Mouse (Mus musculus) forebrain, embryonic 10.5 days (tissue): ENCODE measurements around the gene Nle1. TPM values are rescaled to one million over a fixed set of nuclear protein-coding genes. Genes with fewer than 3 reads are reported as not detected.

Source experiments
- DNase-seq: peaks from one replicate; pipeline ENCODE4 v3.0.0-alpha.2; 2017; ENCODE audit warnings: low spot score; ENCODE audit errors: extremely low spot score
- H3K27ac ChIP-seq: fragments of 300-500 bp; sonication (generic); 2 replicates; pipeline ENCODE4 v1.5.1; 2016; ENCODE audit warnings: mild to moderate bottlenecking
- H3K27me3 ChIP-seq: fragments of 300-500 bp; sonication (generic); 2 replicates; pipeline ENCODE4 v1.6.1; 2016; ENCODE audit warnings: mild to moderate bottlenecking; ENCODE audit not compliant: poor library complexity, severe bottlenecking
- H3K36me3 ChIP-seq: fragments of 300-500 bp; sonication (generic); replicated peaks from 2 replicates; pipeline ENCODE4 v1.6.1; 2016; ENCODE audit warnings: mild to moderate bottlenecking, moderate library complexity
- H3K4me1 ChIP-seq: fragments of 300-500 bp; sonication (generic); 2 replicates; pipeline ENCODE4 v1.6.1; 2016
- H3K4me3 ChIP-seq: fragments of 300-500 bp; sonication (generic); 2 replicates; pipeline ENCODE4 v1.5.1; 2016; ENCODE audit warnings: mild to moderate bottlenecking, moderate library complexity
- H3K9me3 ChIP-seq: fragments of 300-500 bp; sonication (generic); 2 replicates; pipeline ENCODE4 v1.6.1; 2016; ENCODE audit warnings: mild to moderate bottlenecking, moderate library complexity
- WGBS: fragments of 180-500 bp; shearing (Covaris S2); methylation state at CpG from one replicate; pipeline ENCODE4 v1.1.7; 2016; 5-methylcytosine and 5-hydroxymethylcytosine counted together
- polyA plus RNA-seq: library from polyadenylated mRNA; unstranded; fragments of >200 nt; fragmentation: Nextera tagmentation; extraction: Ambion mirVana; gene quantifications from 2 replicates; pipeline ENCODE4 v1.2.1, GENCODE M21; 2016

Nle1 gene
- 49.8 and 52.1 TPM in 2 replicates for polyA plus RNA-seq

DNA sequence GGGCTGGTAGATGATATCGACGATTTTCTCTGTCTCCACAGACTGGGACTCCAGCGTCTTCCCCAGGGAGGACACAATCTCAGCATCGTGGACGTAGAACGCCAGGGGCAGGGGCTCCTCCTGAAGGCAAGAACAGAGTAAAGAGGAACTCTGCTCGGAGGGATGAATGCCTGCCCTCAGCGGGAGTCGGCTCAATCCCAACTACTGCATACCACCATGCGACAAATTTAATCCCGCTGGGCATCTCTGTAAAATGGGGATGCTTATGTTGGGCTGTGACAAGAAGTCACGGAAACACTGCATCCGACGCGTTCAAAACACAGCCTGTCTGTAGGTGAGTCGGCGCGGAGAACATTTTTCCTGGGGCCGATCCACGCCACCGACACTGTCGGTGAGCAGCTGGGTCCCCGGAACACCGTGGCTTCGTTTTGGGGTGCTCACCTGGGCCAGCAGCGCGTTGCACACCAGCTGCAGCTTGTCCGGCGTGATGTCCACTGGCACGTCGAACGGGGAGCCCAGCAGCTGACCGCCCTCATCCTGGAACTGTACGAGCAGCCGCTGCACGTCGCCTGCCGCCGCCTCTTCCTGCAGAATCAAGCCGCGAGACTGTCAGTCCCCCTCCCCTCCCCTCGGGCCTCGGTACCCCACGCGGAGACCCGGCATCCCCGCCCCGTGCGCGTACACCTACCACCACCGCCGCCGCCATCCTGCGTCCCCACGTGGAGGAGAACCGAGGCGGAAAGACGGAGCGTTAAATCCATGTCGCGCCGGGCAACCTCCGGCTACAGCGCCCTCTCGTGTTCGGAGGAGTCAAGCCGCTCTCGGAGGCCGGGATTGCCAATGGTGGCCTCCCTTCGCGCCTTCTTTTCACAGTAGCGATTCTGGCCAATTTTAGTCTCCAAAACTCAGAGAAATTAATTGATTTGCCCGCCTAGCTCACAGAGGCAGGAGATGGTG lies at the start of gene Nle1:
Gene Nle1, minus strand, starts transcription at position 761 of the 957 bp plus-strand sequence.
- Histone ChIP-seq H3K27me3 (peaks cover 22% of the 10 kb centered on the region), H3K27ac (peak within 1 kb of the TSS; percentile 89), H3K9me3 (no peaks in the 10 kb centered on the region), H3K36me3 (peaks cover 45% of the 10 kb centered on the region), H3K4me1 (peaks cover 15% of the 10 kb centered on the region), H3K4me3 (peak within 1 kb of the TSS; percentile 90)
- WGBS: 2% methylated on average over 73 of the region's 73 CpGs
- peak; percentile 93 for DNase-seq

GRCm38 (mm10) chr11:82956925-82957324 lies 48.7 kb upstream of the Nle1 start:
- Histone ChIP-seq H3K4me1 (peaks cover 5% of the 10 kb centered on the region; the same call in 1 of the 2 replicates), H3K4me3 (no peak overlapping the region), H3K36me3 (no peaks in the 10 kb centered on the region), H3K9me3 (no peaks in the 10 kb centered on the region), H3K27ac (no peak overlapping the region), H3K27me3 (peaks cover 30% of the 10 kb centered on the region)
- DNase-seq: no peak
- 86% methylated on average over 10 of the region's 10 CpGs for WGBS

DNA sequence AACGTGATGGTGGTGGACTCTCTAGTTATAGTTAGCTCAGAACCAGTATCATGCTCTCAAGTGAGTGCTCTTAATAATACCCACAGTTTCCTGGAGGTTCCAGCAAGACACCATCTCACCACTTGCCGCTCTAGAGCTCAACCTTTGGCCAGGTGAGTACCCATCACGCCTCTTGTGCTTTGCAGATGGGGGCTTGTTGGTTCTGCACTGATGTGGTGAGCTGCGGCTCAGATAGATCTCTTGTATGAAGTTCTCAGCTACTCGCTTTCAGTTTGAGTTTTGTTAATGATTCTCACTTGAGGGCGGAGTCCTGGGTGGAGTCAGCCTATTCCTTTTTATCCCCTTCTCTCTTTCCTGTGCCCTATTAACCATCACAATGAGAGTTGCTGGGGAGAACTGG lies 46.4 kb upstream of the Nle1 start:
- peaks cover 15% of the 10 kb centered on the region for H3K4me1 ChIP-seq
- H3K9me3 ChIP-seq: no peaks in the 10 kb centered on the region
- no peaks in the 10 kb centered on the region for H3K36me3 ChIP-seq
- H3K27me3 ChIP-seq: peaks cover 53% of the 10 kb centered on the region
- no peak overlapping the region for H3K27ac ChIP-seq
- no peak for DNase-seq
- 82% methylated on average over 6 of the region's 6 CpGs for WGBS
- H3K4me3 ChIP-seq: no peak overlapping the region

GRCm38 (mm10) chr11:82952612-82953542 lies 44.7 kb upstream of the Nle1 start:
- H3K9me3 ChIP-seq: no peaks in the 10 kb centered on the region
- peaks cover 15% of the 10 kb centered on the region for H3K4me1 ChIP-seq
- H3K4me3 ChIP-seq: no peak overlapping the region
- no peak for DNase-seq
- peaks cover 63% of the 10 kb centered on the region for H3K27me3 ChIP-seq
- no peaks in the 10 kb centered on the region for H3K36me3 ChIP-seq
- no peak overlapping the region for H3K27ac ChIP-seq
- 66% methylated on average over 9 of the region's 9 CpGs for WGBS

GRCm38 (mm10) chr11:82951865-82952611 lies 43.8 kb upstream of the Nle1 start:
- WGBS: 10% methylated on average over 28 of the region's 28 CpGs
- no peak overlapping the region for H3K27ac ChIP-seq
- H3K36me3 ChIP-seq: no peaks in the 10 kb centered on the region
- H3K4me3 ChIP-seq: peak overlapping the region; percentile 28
- H3K27me3 ChIP-seq: peaks cover 63% of the 10 kb centered on the region
- DNase-seq: no peak
- peaks cover 15% of the 10 kb centered on the region for H3K4me1 ChIP-seq
- no peaks in the 10 kb centered on the region for H3K9me3 ChIP-seq

DNA sequence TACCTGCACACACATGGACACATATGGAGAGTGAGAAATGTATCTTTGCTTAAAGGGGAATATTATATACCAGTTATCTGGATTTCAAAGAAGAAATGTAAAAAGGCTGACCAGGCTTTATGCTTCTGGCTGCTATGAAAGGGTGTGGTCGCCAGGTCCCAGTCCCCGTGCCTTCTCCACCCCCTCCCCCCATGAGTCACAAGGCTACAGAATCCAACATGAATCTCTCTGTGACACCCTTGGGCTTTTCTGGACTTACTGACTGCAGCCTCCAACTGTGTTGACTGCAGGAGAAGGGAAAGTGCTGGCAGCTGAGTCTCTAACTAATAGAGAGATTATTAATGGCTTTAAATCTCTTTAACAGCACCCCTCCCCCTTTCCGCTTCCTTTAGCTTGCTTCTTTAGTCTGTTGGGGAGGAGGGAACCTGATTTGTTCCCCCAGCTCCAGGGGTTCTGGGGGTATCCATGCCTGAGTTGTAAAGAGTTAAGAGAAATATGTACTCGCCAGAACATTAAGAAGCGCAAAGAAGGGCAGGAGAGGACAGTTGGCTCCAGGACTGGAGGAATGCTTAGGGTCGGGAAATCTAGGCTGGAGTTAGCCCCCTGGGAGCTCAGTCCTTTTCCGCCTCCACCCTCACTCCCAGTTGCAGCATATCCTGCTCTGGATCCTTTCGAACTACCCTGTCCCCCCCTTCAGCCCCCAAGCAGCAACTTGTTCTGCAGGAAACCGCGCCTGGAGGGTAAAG lies 42.7 kb upstream of the Nle1 start, which contains the start of gene Slfn5:
Gene Slfn5, plus strand, starts transcription at position 614 of the 746 bp plus-strand sequence.
- 15% methylated on average over 10 of the region's 10 CpGs for WGBS
- Histone ChIP-seq H3K27me3 (peaks cover 63% of the 10 kb centered on the region), H3K27ac (no peak within 1 kb of the TSS), H3K36me3 (no peaks in the 10 kb centered on the region), H3K4me3 (peak within 1 kb of the TSS; percentile 28), H3K4me1 (peaks cover 15% of the 10 kb centered on the region), H3K9me3 (no peaks in the 10 kb centered on the region)
- no peak for DNase-seq

GRCm38 (mm10) chr11:82949036-82949435 lies 40.8 kb upstream of the Nle1 start:
- DNase-seq: no peak

DNA sequence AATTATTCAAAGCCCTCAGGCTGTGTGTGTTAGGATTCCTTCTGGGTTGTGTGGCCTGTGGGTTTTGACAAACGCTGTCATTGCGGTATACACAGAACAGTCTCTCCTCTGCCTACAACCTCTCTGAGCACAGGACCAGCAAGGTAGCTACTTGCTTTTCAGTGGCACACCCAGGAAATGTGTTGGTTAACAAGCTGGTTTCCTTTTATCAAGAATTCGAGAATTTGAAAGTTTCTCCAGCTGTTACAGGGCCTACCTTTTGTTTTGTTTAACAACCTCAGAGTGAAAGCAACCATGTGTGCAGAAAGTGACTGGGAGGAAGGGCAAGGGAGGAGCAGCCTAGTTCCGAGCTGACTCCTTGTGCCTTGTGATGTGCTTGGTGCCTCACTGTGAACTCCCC lies 39.2 kb upstream of the Nle1 start:
- 52% methylated on average over 4 of the region's 4 CpGs for WGBS
- H3K27me3 ChIP-seq: peaks cover 44% of the 10 kb centered on the region

More at GRCm38 (mm10) chr11:82949036-82949435, 40.8 kb upstream of the Nle1 start:
- H3K4me3 ChIP-seq: no peak overlapping the region
- WGBS: 85% methylated on average over 9 of the region's 9 CpGs
- no peaks in the 10 kb centered on the region for H3K36me3 ChIP-seq
- peaks cover 54% of the 10 kb centered on the region for H3K27me3 ChIP-seq
- H3K27ac ChIP-seq: no peak overlapping the region
- H3K9me3 ChIP-seq: no peaks in the 10 kb centered on the region
- peaks cover 15% of the 10 kb centered on the region for H3K4me1 ChIP-seq

DNA sequence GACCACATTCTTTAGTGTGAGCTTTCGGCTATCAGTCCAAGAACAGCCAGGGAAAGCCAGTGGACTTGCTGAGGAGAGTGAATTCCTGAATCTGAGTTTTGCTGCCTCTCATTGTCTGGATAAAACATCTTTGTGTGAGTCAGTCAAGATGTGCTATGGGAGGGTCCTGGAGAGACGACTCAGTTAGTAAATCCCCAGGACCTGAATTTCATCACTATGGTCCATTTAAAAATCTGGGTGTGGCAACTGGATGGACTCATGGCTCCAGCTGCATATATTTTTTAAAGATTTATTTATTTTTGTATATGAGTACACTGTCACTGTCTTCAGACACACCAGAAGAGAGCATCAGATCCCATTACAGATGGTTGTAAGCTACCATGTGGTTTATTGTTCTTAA lies 37.4 kb upstream of the Nle1 start:
- no peak overlapping the region for H3K27ac ChIP-seq
- no peak for DNase-seq

More for the DNA sequence above, 39.2 kb upstream of the Nle1 start:
- H3K4me1 ChIP-seq: peaks cover 15% of the 10 kb centered on the region
- DNase-seq: no peak
- H3K4me3 ChIP-seq: no peak overlapping the region
- H3K27ac ChIP-seq: no peak overlapping the region
- H3K9me3 ChIP-seq: no peaks in the 10 kb centered on the region
- no peaks in the 10 kb centered on the region for H3K36me3 ChIP-seq

DNA sequence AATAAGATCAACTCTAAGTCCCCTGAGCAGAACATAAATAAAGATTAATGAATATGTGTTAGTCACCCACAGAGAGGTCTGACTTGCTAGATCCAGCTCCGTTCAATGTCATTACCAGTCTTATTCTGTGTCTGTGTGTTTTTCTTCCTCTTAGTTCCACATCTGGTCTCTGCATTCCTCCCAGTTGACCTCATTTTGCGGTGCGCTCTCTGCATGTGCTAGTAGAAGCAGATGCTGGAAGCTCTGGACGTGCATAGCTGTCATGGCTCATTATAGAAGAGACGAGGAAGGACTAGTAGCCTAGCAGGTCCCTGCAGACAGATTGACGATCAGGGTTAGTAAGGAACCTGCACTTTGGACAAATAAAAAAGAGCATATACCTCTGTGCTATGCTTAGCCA lies 35.1 kb upstream of the Nle1 start:
- Histone ChIP-seq H3K4me3 (no peak overlapping the region), H3K27me3 (peaks cover 20% of the 10 kb centered on the region), H3K9me3 (no peaks in the 10 kb centered on the region), H3K4me1 (no peaks in the 10 kb centered on the region), H3K27ac (no peak overlapping the region), H3K36me3 (no peaks in the 10 kb centered on the region)
- DNase-seq: no peak
- WGBS: 64% methylated on average over 6 of the region's 6 CpGs

More for the DNA sequence above, 37.4 kb upstream of the Nle1 start:
- Histone ChIP-seq H3K4me1 (no peaks in the 10 kb centered on the region), H3K9me3 (no peaks in the 10 kb centered on the region), H3K36me3 (no peaks in the 10 kb centered on the region), H3K4me3 (no peak overlapping the region), H3K27me3 (peaks cover 26% of the 10 kb centered on the region)
- 81% methylated on average over 2 of the region's 2 CpGs for WGBS

GRCm38 (mm10) chr11:82933186-82933585 lies 25.0 kb upstream of the Nle1 start:
- 2% methylated on average over 27 of the region's 29 CpGs for WGBS

More at GRCm38 (mm10) chr11:82933186-82933585, 25.0 kb upstream of the Nle1 start:
- peak overlapping the region; percentile 60 for H3K4me3 ChIP-seq
- peaks cover 22% of the 10 kb centered on the region for H3K4me1 ChIP-seq
- H3K27ac ChIP-seq: no peak overlapping the region
- no peak for DNase-seq
- no peaks in the 10 kb centered on the region for H3K36me3 ChIP-seq
- H3K27me3 ChIP-seq: peaks cover 96% of the 10 kb centered on the region
- H3K9me3 ChIP-seq: no peaks in the 10 kb centered on the region
